Mouse (Mus musculus): ENCODE data around the gene Usp25.

Usp25 gene

GRCm38 (mm10) chr16:77034329-77034728, 20.8 kb downstream of the Usp25 start:
- DNase-seq (ENCODE audit: low read depth): peak; percentile 17

- DNase-seq (ENCODE audit: low read depth): no peak
These were observed 21.2 kb downstream of the Usp25 start for GRCm38 (mm10) chr16:77034751-77035150.

GRCm38 (mm10) chr16:77041573-77041972, 28.1 kb downstream of the Usp25 start:
- no peak for DNase-seq (ENCODE audit: low read depth)

- DNase-seq (ENCODE audit: low read depth): no peak
These were observed 30.0 kb downstream of the Usp25 start for GRCm38 (mm10) chr16:77043499-77043898.

- DNase-seq (ENCODE audit: low read depth): no peak
These were observed 40.7 kb downstream of the Usp25 start for GRCm38 (mm10) chr16:77054184-77054583.

GRCm38 (mm10) chr16:77055519-77056159, 42.1 kb downstream of the Usp25 start:
- no peak for DNase-seq (ENCODE audit: low read depth)

- no peak for DNase-seq (ENCODE audit: low read depth)
These were observed 42.6 kb downstream of the Usp25 start for GRCm38 (mm10) chr16:77056160-77056520.

GRCm38 (mm10) chr16:77058567-77058966, 45.1 kb downstream of the Usp25 start:
- DNase-seq (ENCODE audit: low read depth): no peak

- no peak for DNase-seq (ENCODE audit: low read depth)
These were observed 46.7 kb downstream of the Usp25 start for GRCm38 (mm10) chr16:77060166-77060565.

GRCm38 (mm10) chr16:77063916-77064315, 50.4 kb downstream of the Usp25 start:
- DNase-seq (ENCODE audit: low read depth): no peak

- DNase-seq (ENCODE audit: low read depth): no peak
These were observed 63.6 kb downstream of the Usp25 start for GRCm38 (mm10) chr16:77076954-77077735.

- DNase-seq (ENCODE audit: low read depth): no peak
These were observed 64.2 kb downstream of the Usp25 start for GRCm38 (mm10) chr16:77077736-77078005.

GRCm38 (mm10) chr16:77084071-77084470, 70.6 kb downstream of the Usp25 start:
- DNase-seq (ENCODE audit: low read depth): no peak

GRCm38 (mm10) chr16:77089806-77090205, 76.3 kb downstream of the Usp25 start:
- DNase-seq (ENCODE audit: low read depth): no peak

- DNase-seq (ENCODE audit: low read depth): no peak
These were observed 80.0 kb downstream of the Usp25 start for GRCm38 (mm10) chr16:77093526-77093925.

GRCm38 (mm10) chr16:77095017-77095551, 81.6 kb downstream of the Usp25 start:
- no peak for DNase-seq (ENCODE audit: low read depth)

- DNase-seq (ENCODE audit: low read depth): peak; percentile 98
These were observed 85.7 kb downstream of the Usp25 start for GRCm38 (mm10) chr16:77099018-77099869.

GRCm38 (mm10) chr16:77103637-77104264, 90.2 kb downstream of the Usp25 start:
- no peak for DNase-seq (ENCODE audit: low read depth)

- DNase-seq (ENCODE audit: low read depth): no peak
These were observed 97.8 kb downstream of the Usp25 start for GRCm38 (mm10) chr16:77111268-77111667.

- peak; percentile 13 for DNase-seq (ENCODE audit: low read depth)
These were observed 112.4 kb downstream of the Usp25 start for GRCm38 (mm10) chr16:77125908-77126307.

- peak; percentile 74 for DNase-seq (ENCODE audit: low read depth)
These were observed 115.2 kb downstream of the Usp25 start for GRCm38 (mm10) chr16:77128683-77129082.

- DNase-seq (ENCODE audit: low read depth): no peak
These were observed 119.5 kb downstream of the Usp25 start for GRCm38 (mm10) chr16:77133055-77133454.
